Mouse (Mus musculus) kidney, adult 2 months (tissue): ENCODE measurements at regions not wholly inside any gene's neighbourhood (a gene's known extent, or its start where the extent isn't known, plus 50 kb on each side); places are given as distances from the start of the nearest gene placed in this dataset.

Source experiments
- CTCF ChIP-seq: fragments of 200-500 bp; conservative IDR thresholded peaks from 2 replicates; pipeline ENCODE4 v1.5.1; 2011; ENCODE audit warnings: low read depth, mild to moderate bottlenecking, control low read depth, low read length, moderate library complexity, mixed read lengths; ENCODE audit not compliant: insufficient read depth, insufficient read length
- POLR2A ChIP-seq: fragments of 200-500 bp; IDR thresholded peaks from one replicate; pipeline ENCODE4 v1.6.1; 2011; ENCODE audit warnings: low read depth, low read length, control low read depth

- no peak for TF ChIP-seq POLR2A
- TF ChIP-seq CTCF = no peak
Measured at GRCm38 (mm10) chr1:128994655-128995054, 278.4 kb upstream of the Thsd7b start.
